Mouse (Mus musculus): Measurements from ENCODE around the gene Rnf135.
"Not testable (repeated sequence)": the region's sequence is repeated elsewhere in the genome, so short reads cannot be mapped to it uniquely, and the experiment has no call there.

Gene Rnf135

DNA sequence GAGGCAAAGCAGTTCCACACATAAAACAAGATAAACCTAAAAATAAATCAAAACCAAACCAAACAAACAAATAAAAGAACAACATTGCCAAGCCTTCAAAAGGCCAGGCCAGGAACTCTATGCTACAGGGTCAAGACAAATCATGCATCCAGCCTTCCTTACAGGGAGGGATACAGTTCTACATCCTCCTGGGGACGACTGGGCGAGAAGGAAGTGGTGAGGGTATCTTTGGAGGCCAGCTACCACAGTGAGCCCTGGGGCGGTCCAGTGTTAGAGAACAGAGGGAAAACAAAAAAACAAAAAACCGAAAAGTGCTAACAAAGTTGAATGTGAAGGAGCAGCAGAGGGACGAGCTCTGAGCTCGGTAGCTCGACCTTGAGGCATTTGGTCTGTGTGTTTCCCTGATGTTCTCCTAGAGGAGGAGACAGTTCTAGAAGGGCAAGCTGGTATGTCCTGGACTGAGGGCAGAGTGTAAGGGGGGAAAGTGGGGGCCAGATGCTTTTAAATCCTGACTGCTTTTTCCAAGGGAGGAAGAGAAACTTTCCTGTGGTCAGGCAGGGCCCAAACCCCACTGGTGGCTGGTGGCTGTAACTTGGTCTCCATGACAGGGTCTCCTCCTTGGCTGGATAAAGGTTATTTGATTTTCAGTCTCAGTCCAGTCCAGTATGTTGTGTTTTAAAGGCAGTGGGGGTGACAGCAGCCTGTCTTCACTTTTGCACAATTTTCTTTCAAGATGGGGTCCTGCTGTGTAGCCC lies 20.1 kb upstream of the Rnf135 start:
- in situ Hi-C loops (cut with MboI, MseI), result no loop called here

DNA sequence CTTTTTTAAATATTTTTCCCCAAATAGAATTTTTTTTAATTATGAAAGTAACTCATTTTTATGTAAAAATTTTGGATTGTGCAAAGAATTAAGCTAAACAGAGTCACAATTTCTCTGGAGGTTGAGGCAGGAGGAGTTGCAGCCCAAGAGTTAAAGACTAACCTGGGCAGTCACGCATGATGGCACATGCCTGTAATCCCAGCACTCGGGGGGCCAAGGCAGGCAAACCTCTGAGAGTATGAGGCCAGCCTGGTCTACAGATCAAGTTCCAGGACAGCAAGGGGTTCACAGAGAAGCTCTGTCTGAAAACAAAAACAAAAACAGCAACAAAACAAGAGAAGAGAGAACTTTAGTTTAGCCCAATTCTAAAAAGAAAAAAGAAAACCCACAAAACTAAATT lies 19.4 kb upstream of the Rnf135 start:
- in situ Hi-C loops (cut with MboI, MseI), result no loop called here

DNA sequence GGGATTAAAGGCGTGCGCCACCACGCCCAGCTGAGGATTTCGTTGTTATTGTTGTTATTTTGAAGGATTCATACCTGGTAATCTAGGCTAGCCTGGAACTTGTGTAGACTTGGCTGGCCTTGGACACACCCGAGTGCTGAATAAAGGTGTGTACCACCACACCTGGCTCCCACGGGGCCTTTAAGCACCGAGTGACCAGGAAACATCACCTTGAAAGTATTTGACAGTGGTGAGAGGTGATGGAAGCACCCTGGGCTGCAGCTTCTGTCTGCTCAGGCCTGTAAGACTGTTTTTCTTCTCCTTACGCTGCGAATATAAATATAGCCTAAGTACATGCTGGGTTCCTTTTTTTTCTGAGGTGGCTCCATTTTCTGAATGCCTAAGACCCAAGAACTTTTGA lies 15.5 kb upstream of the Rnf135 start:
- in situ Hi-C loops (cut with MboI, MseI), result no loop called here

DNA sequence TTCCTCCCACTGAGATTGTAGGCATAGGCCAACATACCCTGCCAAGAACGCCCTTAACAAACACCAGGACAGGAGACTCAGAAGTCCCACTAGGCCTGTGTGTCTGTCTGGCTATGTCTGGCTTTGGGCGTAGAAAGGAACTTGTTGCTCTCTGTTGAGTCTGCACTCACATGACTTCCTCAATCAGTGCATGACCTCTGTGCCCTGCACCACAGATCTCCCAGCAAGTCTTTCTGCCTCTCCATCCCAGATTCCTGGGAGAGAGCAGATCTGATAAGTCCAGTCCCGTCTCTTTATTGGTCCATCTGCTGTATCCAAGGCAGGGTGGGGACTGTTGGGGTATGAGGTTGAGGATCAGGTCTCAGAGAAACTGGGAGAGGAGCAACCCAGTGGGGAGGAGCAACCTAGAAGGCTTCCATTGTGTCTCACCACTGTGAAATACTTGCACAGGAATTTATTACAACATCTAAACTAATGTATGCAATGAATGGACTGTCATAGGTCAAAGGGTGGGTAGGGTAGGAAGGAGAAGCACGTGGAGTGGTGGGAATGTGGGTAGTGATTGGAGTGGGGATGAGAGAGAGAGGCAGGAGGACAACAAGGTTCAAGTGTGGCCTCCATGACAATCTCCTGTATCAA lies 14.9 kb upstream of the Rnf135 start:
- in situ Hi-C loops (cut with MboI, MseI), result no loop called here

DNA sequence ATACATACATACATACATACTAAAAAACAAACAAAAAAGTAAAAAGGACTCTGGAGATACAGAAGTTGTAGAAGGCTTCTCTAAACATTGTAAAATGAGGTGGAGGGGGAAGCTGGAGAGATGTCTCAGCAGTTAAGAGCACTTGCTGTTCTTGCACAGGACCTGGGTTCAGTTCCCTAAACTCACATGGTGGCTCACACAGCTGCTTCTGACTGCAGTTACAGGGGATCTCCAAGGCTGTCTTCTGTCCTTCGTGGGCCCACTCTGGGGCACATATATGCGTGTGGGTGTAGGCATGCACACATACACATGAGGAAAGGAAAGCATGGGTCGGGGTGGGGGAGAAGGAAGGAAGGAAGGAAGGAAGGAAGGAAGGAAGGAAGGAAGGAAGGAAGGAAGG lies 14.0 kb upstream of the Rnf135 start:
- in situ Hi-C loops (cut with MboI, MseI), result no loop called here

DNA sequence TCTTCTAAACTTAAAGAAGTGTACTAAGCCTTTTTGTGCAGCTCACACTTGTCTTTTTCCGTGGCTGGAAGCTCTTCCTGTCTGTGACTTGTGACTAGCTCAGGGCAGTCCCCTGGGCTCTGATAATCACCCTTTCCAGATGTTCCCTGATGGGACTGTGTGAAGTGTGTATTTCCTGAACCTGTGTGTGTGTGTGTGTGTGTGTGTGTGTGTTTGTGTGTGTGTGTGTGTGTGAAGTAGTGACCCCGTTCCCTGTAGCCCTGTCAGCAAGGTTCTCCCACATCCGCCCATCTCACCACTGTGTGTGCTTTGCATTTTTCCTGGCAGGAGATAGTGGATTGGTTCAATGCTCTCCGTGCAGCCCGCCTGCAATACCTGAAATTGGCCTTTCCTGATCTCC lies 13.3 kb upstream of the Rnf135 start:
- in situ Hi-C loops (cut with MboI, MseI), result no loop called here

DNA sequence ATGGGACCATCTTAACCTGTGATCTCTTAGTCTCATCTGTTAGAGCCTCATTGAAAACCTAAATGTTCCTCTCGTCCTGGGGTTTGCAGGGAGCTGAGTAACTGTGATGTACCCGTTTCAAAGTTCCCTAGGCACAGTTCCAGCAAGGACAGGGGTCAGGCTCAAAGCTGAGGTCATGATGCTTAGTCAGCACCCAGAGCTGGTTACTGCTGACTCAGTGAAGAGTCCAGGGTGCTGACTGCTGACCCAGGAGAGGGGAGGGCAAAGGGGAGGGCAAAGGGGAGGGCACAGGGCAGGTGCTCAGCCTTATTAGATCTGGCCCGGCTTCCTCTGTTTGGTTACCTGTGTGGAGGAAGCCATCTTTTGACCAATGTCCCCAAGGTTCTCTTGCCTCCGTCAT lies 11.8 kb upstream of the Rnf135 start:
- in situ Hi-C loops (cut with MboI, MseI), result no loop called here

DNA sequence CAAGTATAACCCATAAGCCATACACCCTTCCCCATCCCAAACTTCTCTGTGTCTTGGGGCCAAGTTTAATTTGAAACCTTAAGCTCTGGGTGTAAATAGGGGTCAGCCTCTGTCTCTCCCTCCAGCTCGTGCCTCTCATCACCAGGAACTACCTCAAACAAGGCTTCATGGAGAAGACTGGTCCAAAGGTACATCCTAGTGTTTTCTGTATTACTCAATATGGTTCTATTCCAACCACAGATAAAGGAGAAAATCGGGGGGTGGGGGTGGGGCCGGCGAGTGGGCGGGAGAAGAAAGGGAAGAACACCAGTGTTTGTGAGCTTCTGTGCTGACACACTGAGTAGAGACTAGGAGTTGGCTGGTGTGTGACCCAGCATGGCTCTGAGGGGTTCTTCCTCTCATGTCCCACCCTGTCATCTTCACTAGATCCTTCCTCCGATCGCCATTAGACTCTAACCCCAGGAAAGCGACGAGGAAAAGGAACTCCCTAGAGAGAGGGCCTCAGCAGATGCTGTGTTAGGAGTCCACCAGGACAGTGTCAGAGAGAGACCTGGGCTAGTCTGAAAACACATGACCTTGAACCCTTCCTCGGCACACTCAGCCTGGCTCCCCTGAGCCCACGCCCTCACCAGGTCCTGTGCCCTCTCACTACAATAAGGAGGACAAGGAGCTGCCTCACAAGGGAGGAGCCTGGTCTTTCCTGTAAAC lies 9.5 kb upstream of the Rnf135 start:
- in situ Hi-C loops (cut with MboI, MseI), result no loop called here

DNA sequence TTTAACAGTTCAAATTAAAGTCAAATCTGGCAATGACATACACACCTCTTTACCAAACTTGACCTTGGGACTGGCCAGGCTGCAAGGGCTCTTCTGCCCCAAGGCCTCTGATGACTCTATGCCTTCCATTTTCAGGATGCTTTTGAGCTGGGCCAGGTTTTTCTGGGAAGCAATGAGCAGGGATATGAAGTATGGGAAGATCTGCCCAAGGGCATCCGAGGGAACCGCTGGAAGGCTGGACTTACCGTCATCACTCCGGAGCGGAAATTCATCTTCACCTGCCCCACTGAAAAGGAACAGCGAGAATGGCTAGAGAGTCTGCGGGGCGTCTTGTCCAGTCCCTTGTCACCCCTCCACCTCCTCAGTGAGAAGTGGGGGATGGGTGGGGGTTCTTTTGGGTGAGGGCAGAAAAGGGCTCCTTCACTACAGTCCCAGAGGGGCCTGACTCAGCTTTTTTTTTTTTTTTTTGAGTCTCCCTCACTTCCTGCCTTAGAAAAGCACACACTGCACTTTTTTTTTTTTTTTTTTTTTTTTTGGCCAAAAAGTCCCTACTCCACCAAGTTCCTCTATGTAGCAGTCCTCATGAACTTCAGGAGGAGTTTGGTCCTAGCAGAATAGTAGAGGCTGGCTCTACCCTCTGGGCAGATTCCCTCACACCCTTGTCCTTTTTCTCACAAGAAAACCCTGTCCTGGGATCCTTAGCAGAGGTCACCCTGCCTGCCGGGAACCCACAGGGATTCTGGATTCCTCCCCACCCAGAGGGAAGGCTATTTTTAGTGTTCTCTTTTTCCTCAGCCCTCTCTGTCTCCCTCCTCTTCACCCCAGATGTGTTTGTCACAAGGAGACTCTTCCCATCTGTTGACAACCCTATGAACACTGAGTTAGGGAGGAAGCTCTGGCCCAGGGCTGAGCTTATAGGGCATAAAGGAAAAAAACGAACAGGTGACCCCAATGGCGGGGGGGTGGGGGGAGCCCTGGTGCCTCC lies 6.4 kb upstream of the Rnf135 start:
- in situ Hi-C loops (cut with MboI, MseI), result no loop called here

DNA sequence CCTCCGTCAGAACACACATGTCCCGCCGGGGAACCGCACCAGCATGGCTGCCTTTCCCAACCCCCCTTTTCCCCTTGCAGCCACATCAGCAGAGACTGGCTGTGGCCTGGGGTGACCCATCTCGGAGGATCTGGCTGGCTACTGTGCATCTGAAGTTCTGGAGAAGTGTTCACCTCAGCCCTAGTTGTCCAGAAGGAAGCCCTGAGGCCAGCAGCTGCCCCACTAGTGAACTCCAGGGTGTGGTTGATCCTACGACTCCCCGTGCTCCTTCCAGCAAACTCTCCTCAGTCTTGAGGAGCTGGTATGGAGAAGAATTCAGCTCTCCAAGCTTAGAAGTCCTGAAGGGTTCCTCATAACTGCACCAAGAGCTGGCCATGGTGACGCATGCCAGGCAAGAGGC lies 5.3 kb upstream of the Rnf135 start:
- in situ Hi-C loops (cut with MboI, MseI), result no loop called here

DNA sequence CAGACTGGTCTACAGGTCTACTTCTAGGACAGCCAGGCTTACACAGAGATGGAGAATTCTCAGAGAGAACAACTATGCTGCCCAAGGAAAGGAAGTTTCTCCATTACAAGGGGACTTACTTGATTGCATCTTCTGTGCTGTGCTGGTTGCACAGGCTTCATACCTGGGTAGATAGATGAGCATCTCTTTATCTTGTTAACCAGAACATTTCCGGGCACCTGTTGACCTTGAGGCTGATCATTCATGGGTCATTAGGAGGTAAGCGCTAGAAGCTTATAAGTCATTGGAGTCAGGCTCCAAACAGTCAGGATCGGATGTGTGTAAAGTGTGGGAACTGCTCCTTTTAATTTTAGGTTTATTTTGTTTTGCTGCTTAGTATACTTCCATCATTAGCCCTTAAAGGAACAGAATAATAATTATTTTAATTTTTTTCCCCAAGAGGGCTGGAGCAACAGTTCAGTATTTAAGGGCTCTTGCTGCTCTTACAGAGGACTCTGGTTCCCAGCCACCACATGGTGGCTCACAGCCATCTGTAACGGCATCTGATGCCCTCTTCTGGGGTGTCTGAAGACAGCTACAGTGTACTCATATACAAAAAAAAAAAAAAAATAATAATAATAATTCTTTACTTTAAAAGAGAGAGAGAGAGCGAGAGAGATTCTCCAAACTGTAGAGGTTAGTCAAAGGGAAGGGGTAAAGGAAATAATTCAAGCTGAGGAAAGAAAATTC lies 2.5 kb upstream of the Rnf135 start:
- in situ Hi-C loops (cut with MboI, MseI), result no loop called here

DNA sequence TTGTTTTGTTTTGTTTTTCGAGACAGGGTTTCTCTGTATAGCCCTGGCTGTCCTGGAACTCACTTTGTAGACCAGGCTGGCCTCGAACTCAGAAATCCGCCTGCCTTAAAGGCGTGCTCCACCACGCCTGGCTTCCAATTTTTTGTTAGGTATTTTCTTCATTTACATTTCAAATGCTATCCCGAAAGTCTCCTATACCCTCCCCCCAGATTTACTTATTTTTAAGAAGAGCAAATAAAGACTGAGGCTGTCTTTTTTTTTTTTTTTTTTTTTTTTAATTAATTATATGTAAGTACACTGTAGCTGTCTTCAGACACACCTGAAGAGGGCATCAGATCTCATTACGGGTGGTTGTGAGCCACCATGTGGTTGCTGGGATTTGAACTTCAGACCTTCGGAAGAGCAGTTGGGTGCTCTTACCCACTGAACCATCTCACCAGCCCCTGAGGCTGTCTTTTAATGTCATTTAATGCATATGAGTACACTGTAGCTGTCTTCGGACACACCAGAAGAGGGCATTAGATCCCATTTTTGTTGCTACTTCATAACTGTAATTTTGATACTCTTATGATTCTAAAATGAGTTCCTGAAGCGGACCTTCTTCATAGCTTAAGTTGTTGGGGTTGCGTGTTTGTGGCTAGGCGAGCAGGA lies 472 bp upstream of the Rnf135 start:
- in situ Hi-C loops (cut with MboI, MseI), result not testable (repeated sequence)

DNA sequence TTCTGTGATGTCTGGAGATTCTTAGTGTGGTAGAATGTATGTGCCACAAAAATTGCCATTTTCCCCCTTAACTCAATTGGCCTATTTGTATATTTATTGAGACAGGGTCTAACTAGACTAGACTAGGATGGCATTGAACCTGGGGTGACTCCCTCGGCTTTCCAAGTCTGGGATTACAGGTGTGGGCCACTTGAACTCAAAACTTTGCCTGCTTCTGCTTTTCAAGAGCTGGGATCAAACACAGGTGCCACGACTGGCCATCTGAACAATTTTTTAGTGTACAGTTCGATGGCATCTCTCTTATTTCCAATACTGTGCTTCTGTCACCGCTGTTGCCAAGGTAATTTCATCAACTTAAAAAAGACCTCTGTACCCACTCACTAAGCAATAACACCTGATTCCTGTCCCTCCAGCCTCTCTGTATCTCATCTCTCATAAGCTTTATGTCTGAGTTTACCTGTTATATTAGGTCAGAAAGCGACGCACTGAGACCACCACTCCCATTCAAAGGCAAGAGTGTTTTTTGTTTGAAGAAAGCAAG lies 950 bp downstream of the Rnf135 start:
- in situ Hi-C loops (cut with MboI, MseI), result no loop called here

DNA sequence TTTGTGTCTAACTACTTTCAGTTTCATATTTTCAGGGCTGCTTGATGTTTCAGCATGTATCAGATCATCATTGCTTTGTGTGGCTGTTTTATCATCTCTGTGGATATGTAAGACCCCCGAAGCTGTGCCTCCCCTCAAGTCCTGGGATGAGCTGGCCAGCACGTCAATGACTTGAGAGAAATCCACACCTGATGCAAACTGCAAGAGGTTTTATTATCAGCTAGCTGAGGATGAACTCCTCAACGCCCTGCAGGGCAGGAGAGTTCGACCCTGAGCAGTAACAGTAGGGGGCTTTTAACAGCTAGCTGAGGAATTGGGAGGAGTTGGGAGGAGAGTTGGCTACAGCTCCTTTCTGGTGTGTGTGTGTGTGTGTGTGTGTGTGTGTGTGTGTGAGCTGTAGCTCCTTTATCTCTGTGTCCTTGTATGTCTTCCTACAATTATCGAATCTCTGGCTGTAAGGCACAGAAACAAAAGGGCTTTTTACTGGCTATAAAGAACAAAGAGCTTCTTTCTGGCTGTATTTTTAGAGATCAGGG lies 1.9 kb downstream of the Rnf135 start:
- in situ Hi-C loops (cut with MboI, MseI), result not testable (repeated sequence)

DNA sequence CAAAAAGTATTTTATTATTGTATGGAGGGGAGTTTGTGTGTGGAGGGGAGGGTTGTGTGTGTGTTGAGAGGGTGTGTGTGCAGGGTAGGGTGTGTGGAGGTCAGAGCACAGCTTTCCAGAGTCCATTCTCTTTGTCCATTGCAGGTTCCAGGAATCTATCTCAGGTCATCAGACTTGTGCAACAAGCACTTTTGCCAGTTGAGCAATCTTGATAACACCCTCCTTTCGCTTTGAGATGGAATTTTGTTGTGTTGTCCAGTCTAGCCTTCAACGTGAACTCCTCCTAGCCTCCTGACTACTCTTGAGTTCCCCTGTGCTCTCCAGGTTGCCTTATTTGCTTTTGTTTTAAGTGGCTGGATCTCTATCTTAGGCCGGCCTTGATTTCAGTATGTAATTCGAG lies 6.6 kb downstream of the Rnf135 start:
- in situ Hi-C loops (cut with MboI, MseI), result no loop called here

DNA sequence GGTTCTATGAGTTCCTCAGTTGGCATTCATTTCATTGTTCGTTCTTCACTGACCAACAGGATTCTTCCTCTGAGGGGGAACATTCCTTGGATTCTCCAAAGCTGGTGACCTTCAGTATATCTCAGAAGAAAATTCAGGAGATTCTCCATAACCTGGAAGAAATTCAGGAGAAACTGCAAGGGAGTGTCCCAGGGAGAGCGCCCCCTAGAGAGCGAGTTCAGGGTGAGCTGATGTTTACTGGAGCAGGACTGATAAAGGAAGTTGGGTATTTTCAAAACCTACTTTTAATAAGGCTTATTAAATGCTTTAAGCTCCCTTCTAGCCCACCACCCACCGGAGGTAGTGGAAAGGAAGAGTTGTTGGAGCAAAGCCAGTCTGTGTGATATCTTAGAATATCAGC lies 10.2 kb downstream of the Rnf135 start:
- in situ Hi-C loops (cut with MboI, MseI), result no loop called here

DNA sequence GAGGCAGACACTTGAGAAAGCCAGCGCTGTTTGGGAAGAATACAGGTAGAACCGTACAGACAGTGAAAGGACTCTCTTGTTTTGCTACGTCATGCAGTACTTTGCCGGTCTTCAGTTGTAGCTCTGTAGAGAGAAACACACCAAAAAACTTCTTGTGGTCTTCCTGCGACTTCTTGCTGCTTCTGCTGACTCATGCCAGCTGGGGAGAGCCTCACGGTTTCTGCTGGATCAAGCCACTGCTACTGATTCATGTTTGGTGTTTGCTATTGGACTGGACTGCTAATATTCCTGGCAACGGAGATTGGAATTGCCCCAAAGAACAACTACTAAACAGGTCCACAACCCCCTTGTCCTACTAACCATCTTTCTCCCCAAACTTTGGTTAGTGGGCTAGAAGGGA lies 12.7 kb downstream of the Rnf135 start:
- in situ Hi-C loops (cut with MboI, MseI), result no loop called here

DNA sequence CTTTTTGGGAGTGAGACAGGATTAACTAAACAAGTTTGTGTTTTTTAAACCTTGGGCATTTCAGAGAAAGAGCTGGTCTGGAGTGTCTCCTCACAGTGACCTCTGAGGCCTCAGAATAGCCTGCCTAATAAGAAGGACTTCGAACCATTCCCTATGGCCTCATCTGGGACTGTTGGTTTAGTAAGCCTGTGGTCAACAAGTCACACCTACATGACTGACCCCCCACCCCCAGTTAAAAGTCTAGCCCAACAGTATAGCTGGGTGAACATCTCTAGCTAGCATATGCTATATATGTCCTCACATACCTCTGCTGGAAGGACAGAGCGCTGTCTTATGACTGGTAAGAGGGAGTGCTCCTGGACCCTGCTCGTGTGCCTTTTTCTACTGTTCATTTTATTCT lies 15.7 kb downstream of the Rnf135 start:
- in situ Hi-C loops (cut with MboI, MseI), result no loop called here

DNA sequence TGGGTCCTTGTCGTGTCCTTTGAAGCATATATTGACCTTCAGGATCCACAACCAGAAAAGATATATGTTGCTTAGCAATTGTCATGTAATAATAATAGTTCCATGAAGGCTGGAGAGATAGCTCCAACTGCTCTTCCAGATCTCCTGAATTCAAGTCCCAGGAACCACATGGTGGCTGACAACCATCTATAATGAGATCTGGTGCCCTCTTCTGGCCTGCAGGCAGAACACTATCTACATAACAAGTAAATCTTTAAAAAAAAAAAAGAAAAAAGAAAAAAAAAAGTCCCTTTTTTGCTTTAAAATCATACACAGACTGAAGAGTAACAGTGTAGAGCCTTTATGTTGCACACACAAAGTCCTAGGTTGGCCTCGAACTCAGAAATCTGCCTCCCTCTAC lies 16.1 kb downstream of the Rnf135 start:
- in situ Hi-C loops (cut with MboI, MseI), result no loop called here

DNA sequence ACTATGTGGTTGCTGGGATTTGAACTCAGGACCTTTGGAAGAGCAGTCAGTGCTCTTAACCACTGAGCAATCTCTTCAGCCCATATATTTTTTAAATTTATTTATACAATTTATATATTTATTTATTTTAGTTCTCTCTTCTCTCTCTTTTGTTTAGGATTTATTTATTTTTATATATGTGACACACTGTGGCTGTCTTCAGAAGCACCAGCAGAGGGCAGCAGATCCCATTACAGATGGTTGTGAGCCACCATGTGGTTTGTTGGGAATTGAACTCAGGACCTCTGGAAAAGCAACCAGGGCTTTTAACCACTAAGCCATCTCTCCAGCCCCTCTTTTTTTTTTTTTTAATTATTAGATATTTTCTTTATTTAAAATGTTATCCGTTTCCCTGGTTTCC lies 16.7 kb downstream of the Rnf135 start:
- in situ Hi-C loops (cut with MboI, MseI), result no loop called here

All from T-helper 17 cell (primary cell).